Mouse (Mus musculus): ENCODE results near the gene Eif5a. TPM values are rescaled to one million over a fixed set of nuclear protein-coding genes. Genes with fewer than 3 reads are reported as not detected.
"Not testable (repeated sequence)": the region's sequence is repeated elsewhere in the genome, so short reads cannot be mapped to it uniquely, and the experiment has no call there.

Eif5a gene
- polyA plus RNA-seq, 1 experiment, result 2,079 TPM

- no peaks in the 10 kb centered on the region for H3K36me3 ChIP-seq (replicated peaks; ENCODE audit: low read length)
- no peak for TF ChIP-seq GATA1 (IDR thresholded peaks at IDR 0.05; ENCODE audit: borderline replicate concordance, low read length)
- TF ChIP-seq FLI1 (IDR thresholded peaks at IDR 0.05; ENCODE audit: low read length), result no peak
- peaks cover 72% of the 10 kb centered on the region for H3K27me3 ChIP-seq (replicated peaks)
- no peak overlapping the region for H3K4me3 ChIP-seq (replicated peaks)
- no peaks in the 10 kb centered on the region for H3K9me3 ChIP-seq
- peaks cover 44% of the 10 kb centered on the region for H3K4me1 ChIP-seq
Observed at GRCm38 (mm10) chr11:69936714-69937347, 15.1 kb upstream of the Eif5a start.

- no peak for TF ChIP-seq FLI1 (IDR thresholded peaks at IDR 0.05; ENCODE audit: low read length)
- Histone ChIP-seq H3K4me3 (replicated peaks) (peak overlapping the region; percentile 90), H3K4me1 (peaks cover 51% of the 10 kb centered on the region), H3K36me3 (replicated peaks; ENCODE audit: low read length) (no peaks in the 10 kb centered on the region), H3K27me3 (replicated peaks) (peaks cover 69% of the 10 kb centered on the region), H3K9me3 (no peaks in the 10 kb centered on the region)
Observed at GRCm38 (mm10) chr11:69936156-69936555, 14.4 kb upstream of the Eif5a start.

DNA sequence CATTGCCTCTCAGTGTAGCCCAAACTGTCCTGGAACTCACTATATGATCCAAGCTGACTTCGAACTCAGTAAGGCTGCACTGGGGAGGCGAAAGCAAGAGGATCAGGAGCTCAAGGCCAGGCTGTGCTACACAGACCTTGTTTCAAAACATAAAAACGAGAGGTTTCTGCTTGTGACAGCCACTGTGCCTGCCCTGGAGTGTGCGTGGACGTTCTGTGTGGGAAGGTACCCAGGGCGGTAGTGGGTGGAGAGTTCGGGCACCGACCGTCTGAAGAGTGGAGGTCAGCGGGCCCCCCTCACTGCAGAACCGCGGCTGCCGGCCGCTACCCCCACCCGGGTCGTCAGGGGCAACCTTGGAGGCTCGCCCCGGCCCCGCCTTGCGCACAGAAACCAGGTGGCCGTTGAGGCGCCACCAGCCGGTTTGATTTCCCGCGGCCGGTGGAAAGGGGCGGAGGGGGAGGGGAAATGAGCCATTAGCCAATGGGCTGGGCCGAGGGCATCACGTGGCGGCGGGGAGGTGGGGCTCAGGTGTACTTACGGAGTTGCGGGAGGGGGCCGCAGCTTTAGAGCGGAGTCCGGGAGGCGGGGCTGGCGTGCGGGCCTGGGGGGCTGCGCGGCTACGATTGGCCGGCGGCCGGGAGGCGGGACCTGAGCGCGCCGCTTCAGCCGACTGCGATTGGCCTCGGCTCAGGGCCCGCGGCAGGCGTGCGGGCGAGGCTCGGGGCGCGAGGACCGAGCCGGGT is 13.6 kb upstream of the Eif5a start, which contains the start of gene Ybx2:
Gene Ybx2 (plus strand): TSS at position 660 of the 743 bp plus-strand sequence.
- Histone ChIP-seq H3K36me3 (replicated peaks; ENCODE audit: low read length) (no peaks in the 10 kb centered on the region), H3K27me3 (replicated peaks) (peaks cover 61% of the 10 kb centered on the region), H3K9me3 (no peaks in the 10 kb centered on the region), H3K4me3 (replicated peaks) (peak within 1 kb of the TSS; percentile 90), H3K4me1 (peaks cover 54% of the 10 kb centered on the region)
- TF ChIP-seq GATA1 (IDR thresholded peaks at IDR 0.05; ENCODE audit: borderline replicate concordance, low read length), result no peak

DNA sequence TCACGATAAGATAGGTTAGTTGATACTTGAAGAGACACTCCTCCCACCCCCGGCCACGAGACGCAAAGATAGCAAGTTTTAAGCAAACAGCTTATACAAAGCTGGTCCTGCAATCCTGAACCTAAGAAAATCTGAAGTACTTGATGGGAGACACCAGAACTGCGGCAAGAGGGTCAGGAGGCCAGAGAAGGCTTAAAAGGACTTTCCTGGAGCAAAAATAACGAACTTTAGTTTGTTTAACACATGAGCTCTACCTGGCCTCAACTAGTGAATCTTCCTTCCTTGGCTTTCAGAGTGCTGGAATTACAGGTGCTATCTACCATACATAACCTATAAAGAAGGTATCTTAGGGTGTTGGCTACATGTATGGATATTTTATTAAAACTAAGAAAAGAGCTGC is 12.9 kb upstream of the Eif5a start:
- H3K9me3 ChIP-seq, result no peaks in the 10 kb centered on the region
- peaks cover 55% of the 10 kb centered on the region for H3K27me3 ChIP-seq (replicated peaks)
- no peak overlapping the region for H3K4me3 ChIP-seq (replicated peaks)
- no peaks in the 10 kb centered on the region for H3K36me3 ChIP-seq (replicated peaks; ENCODE audit: low read length)
- TF ChIP-seq FLI1 (IDR thresholded peaks at IDR 0.05; ENCODE audit: low read length) (no peak), GATA1 (IDR thresholded peaks at IDR 0.05; ENCODE audit: borderline replicate concordance, low read length) (no peak)
- peaks cover 54% of the 10 kb centered on the region for H3K4me1 ChIP-seq

- Histone ChIP-seq H3K27me3 (replicated peaks) (peaks cover 50% of the 10 kb centered on the region), H3K4me1 (peaks cover 54% of the 10 kb centered on the region), H3K4me3 (replicated peaks) (peak overlapping the region; percentile 85)
Observed at GRCm38 (mm10) chr11:69934169-69934568, 12.4 kb upstream of the Eif5a start.

GRCm38 (mm10) chr11:69933066-69933465 is 11.3 kb upstream of the Eif5a start:
- peaks cover 54% of the 10 kb centered on the region for H3K4me1 ChIP-seq
- peaks cover 39% of the 10 kb centered on the region for H3K27me3 ChIP-seq (replicated peaks)
- no peaks in the 10 kb centered on the region for H3K36me3 ChIP-seq (replicated peaks; ENCODE audit: low read length)
- H3K4me3 ChIP-seq (replicated peaks), result no peak overlapping the region
- no peak for TF ChIP-seq GATA1 (IDR thresholded peaks at IDR 0.05; ENCODE audit: borderline replicate concordance, low read length)
- TF ChIP-seq FLI1 (IDR thresholded peaks at IDR 0.05; ENCODE audit: low read length), result no peak
- H3K9me3 ChIP-seq, result no peaks in the 10 kb centered on the region

More at GRCm38 (mm10) chr11:69934169-69934568, 12.4 kb upstream of the Eif5a start:
- TF ChIP-seq GATA1 (IDR thresholded peaks at IDR 0.05; ENCODE audit: borderline replicate concordance, low read length), result no peak
- no peak for TF ChIP-seq FLI1 (IDR thresholded peaks at IDR 0.05; ENCODE audit: low read length)
- H3K36me3 ChIP-seq (replicated peaks; ENCODE audit: low read length), result no peaks in the 10 kb centered on the region
- no peaks in the 10 kb centered on the region for H3K9me3 ChIP-seq

- peaks cover 31% of the 10 kb centered on the region for H3K27me3 ChIP-seq (replicated peaks)
- TF ChIP-seq FLI1 (IDR thresholded peaks at IDR 0.05; ENCODE audit: low read length), result no peak
- no peak for TF ChIP-seq GATA1 (IDR thresholded peaks at IDR 0.05; ENCODE audit: borderline replicate concordance, low read length)
- H3K36me3 ChIP-seq (replicated peaks; ENCODE audit: low read length), result no peaks in the 10 kb centered on the region
- peaks cover 54% of the 10 kb centered on the region for H3K4me1 ChIP-seq
- H3K4me3 ChIP-seq (replicated peaks), result no peak overlapping the region
- H3K9me3 ChIP-seq, result no peaks in the 10 kb centered on the region
Observed at GRCm38 (mm10) chr11:69932254-69932653, 10.5 kb upstream of the Eif5a start.

DNA sequence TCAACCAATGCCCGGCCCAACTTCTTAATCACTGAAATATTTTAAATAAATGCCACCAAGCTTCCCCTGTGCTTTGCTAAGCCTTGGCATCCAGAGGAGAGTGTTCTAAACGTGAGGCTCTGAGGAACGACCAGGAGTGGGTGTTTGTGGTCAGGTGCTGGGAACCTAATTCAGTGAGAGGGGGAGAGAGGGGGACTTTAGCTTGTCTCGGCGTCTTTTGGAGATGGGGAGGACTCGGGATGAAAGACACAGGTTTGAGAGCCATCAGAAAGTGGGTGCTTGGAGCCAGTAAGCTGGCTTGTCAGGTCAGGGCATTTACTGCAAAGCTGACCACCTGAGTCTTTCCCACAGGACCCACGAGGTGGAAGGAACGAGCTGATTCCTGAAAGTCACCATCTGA is 10.0 kb upstream of the Eif5a start:
- no peak for TF ChIP-seq GATA1 (IDR thresholded peaks at IDR 0.05; ENCODE audit: borderline replicate concordance, low read length)
- no peak for TF ChIP-seq FLI1 (IDR thresholded peaks at IDR 0.05; ENCODE audit: low read length)
- H3K9me3 ChIP-seq, result no peaks in the 10 kb centered on the region
- H3K4me3 ChIP-seq (replicated peaks), result no peak overlapping the region
- H3K27me3 ChIP-seq (replicated peaks), result peaks cover 26% of the 10 kb centered on the region
- peaks cover 51% of the 10 kb centered on the region for H3K4me1 ChIP-seq
- no peaks in the 10 kb centered on the region for H3K36me3 ChIP-seq (replicated peaks; ENCODE audit: low read length)

DNA sequence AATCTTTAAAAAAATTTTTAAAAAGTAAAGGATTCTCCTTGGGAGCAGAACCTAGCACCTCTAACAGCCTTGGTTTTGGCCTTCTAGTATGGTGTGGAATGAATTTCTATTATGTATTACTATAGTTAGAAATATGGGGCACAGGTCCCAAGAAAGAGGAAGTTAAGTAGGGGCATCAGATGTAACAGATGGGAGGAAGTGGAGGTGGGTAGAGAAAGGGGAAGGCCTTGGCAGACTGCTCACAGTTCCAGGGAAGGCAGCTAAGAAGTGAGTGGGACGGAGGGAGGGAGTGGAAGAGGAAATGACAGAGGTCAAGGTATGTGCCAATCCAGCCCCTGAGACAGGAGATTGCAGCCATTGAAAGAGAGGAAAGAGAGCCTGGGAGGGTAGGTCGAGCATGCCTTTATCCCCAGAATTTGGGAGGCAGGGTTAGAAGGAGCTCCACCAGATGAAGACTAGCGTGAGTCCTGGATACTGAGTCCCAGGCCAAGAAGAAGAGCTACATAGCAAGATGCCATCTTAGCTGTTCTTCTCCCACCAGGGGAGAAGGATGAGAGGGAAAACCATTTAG is 9.3 kb upstream of the Eif5a start:
- no peak for TF ChIP-seq GATA1 (IDR thresholded peaks at IDR 0.05; ENCODE audit: borderline replicate concordance, low read length)
- TF ChIP-seq FLI1 (IDR thresholded peaks at IDR 0.05; ENCODE audit: low read length), result no peak
- Histone ChIP-seq H3K27me3 (replicated peaks) (peaks cover 19% of the 10 kb centered on the region), H3K4me3 (replicated peaks) (peak overlapping the region; percentile 40), H3K36me3 (replicated peaks; ENCODE audit: low read length) (no peaks in the 10 kb centered on the region), H3K9me3 (no peaks in the 10 kb centered on the region), H3K4me1 (peaks cover 44% of the 10 kb centered on the region)

DNA sequence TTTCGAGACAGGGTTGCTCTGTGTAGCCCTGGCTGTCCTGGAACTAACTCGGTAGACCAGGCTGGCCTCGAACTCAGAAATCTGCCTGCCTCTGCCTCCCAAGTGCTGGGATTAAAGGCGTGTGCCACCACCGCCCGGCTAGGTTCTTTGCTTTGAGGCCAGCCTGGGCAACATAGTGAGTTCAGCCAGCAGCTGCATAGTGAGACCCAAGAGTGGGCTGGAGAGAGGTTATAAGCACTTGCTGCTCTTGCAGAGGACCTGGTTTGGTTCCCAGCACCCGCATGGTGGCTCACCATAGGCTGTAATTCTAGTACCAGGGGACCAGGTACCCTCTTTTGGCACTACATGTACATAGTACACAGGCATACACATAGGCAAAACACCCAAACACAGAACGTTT is 8.4 kb upstream of the Eif5a start:
- not testable (repeated sequence) for H3K27me3 ChIP-seq (replicated peaks); H3K9me3 ChIP-seq; H3K36me3 ChIP-seq (replicated peaks; ENCODE audit: low read length); H3K4me3 ChIP-seq (replicated peaks)
- peaks cover 35% of the 10 kb centered on the region for H3K4me1 ChIP-seq

All from megakaryocyte, embryonic 14.5 days (primary cell).